Mouse (Mus musculus) T-helper 17 cell (primary cell): Measurements from ENCODE around the gene Fam208a.

ENCODE experiments used
- in situ Hi-C, 2 experiments: fragments of 300-600 bp; cut with MboI, MseI; formaldehyde crosslinking; loops; 1 replicate in 1 of 2; 2 replicates in 1 of 2; pipeline ENCODE4 v1.15.1; 2025; ENCODE audit warnings: high pct_unique_total_duplicates in 2 of 2

The Fam208a gene

DNA sequence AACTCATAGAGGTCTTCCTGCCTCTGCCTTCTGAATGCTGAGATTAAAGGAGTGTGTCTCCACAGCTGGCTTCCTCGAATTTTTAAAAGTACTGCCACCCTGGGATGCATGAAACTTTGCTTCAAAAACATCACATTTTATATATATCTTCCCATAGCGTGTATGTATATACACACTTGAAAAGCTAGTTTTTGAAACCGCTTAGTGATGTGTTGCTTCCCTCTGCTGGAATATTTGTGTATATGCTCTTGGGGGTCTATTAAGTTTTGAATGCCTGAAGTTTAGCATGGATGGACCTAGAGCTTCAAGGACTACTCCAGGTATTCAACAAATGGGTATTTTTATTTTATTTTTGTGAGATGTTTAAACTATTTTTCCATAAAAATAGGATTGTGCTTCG, 14.7 kb upstream of the Fam208a start:
- in situ Hi-C loops: no loop called here

DNA sequence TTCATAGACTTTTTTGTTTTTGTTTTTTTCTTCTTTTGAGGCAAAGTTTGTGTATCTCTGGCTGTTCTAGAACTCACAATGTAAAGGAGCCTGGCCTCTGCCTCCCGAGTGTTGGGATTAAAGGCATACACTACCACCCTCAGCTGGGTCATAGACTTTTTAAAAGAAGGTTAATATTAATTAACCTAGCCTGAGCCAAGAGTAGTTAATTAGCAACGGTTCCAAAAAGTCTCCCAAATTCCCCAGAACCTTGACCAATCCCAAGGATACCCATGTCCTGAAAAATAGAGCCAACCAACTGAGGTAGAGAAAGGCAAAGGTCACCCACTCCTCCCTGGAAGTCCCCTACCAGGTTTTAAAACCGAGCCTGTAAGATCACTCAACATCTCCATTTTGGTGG, 7.8 kb upstream of the Fam208a start:
- in situ Hi-C loops: no loop called here

DNA sequence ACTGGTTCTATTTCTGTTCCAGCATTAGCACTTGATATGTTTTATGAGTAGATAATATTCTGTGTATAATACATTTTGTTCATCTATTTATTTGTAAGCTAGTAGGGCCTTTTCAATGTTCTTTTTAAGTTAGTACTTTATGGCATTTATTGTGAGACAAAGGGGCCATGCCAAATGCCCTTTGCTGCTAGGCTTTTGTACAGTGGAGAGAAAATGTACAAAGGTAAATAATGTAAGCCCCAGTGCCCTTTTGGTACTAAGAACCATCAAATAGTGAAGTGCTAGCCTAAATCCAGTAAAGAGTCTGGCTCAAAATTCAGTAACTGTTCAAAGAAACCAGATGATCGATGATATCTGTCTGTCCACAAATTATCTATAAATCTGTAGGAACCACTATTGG, 6.3 kb upstream of the Fam208a start:
- in situ Hi-C loops: no loop called here

DNA sequence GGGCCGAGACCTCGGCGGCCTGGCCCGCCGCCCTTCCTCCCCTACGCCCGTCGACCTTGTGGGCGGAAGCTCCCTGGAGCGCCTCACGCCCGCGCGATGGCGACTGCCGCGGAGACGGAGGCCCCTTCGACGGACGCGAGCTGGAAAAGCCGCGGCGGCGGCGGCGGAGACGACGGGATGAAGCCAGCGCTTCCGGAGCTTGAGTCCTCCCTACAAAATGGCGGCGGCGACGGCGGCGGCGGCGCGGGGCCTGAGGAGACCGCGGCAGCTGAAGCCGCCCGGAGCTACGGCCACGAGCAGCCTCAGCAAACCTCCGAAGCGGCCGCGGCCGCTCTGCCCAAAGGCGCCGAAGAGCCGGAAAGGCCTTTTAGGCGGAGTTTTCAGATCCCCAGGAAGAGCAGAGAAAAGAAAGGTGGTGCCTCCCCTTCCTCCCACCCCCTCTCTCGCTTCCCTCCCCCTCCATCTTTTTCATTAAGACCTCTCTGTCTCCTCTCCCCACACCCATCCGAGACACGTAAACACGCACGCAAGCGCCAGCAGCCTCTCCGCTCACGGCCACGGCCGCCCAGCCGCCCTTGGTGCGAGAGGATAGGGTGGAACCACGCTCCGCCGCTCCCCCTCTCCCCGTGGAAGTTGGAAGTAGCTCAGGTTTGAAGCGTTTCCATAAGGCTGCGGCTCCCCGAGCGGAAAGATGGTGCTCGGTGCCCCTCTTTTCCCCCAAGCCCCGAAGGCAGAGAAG, 508 bp downstream of the Fam208a start:
- in situ Hi-C loops: loop anchor here in 1 of 2 experiments (5.0 kb wide), 1 partner anchor 747 kb away; no protein-coding TSS in a partner anchor

DNA sequence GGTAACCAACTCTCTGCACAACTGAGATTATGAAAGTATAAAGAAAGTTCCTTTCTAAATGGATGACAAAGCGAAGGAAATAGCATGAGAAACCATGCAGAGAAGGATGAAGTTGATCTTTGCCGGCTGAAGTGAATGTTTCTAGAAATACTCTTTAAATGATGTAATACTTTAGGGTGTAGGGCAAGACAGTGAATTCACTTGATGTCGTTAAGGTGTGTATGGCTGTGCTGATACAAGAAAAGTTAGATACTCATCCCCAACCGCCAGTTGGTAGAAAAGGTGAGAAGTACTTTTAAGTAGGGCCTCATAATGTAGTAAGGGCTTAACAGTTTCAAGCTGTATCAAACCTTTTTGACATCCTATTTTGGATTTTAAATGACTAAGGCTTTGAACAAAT, 1.6 kb downstream of the Fam208a start:
- in situ Hi-C loops: no loop called here

DNA sequence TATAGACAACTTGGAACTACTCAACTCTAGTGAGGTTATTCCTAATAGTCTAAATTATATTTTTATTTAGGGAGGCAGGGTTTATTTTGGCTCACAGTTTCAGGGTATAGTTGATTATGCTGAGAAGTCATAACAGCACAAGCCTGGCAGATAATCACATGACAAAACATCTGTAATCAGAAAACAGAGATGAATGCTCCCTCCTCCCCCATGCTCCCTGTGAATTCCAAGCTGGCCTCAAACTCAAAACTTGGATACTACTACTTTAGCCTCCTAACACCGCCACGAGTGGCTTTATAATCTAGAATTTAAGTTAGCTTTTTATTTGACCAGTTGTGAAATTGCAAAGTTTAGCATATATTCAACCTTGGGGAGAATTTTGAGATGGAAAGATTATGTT, 3.4 kb downstream of the Fam208a start:
- in situ Hi-C loops: no loop called here

DNA sequence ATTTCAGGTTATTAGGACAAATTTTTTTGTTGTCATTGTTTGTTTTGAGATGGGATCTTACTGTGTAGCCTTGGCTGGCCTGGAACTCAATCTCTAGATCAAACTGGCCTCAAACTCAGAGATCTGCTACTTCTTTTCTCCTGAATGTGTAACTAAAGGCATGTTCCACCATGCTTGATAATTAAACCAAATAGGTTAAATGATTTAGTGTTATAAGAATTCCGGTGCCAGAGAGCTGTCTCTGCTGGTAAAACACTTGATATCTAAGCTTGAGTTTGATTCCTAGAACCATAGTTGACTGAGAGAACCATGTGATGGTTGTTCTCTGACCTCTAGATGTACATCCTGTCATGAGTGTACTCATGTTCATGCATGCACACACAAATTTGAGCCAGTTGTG, 7.5 kb downstream of the Fam208a start:
- in situ Hi-C loops: no loop called here

DNA sequence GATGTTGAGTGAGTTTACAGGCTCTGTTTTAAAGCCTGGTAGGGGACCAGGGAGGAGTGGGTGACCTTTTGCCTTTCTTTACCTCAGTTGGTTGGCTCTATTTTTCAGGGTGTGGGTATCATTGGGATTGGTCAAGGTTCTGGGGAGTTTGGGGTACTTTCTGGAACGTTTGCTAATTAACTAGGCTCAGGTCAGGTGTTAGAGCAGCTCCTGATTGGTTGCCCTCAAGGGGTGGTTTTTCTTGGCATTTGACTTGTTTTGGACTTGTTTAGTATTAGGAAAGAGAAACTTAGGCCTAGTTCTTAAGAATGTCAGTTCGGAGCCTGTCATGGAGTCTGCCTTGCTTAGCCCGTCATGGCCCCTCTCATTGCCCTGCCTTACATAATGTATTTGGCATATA, 8.2 kb downstream of the Fam208a start:
- in situ Hi-C loops: no loop called here

DNA sequence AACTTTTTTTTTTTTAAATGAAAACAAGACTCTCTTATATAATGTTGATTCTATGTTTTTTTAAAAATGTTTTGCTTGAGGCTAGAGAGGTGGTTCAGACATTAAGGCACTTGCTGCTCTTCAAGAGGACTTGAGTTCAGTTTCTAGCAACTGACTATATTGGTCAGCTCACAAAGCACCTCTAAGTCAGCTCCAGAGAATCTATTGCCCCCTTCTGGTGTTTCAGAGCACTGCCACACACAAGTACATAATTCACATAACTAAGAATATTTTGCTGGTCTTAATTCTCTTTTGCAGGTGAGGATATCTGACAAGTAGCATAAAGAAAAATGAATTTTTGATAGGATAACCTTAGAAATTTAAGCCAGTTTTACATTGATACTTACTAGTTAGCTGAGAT, 12.3 kb downstream of the Fam208a start:
- in situ Hi-C loops: no loop called here

DNA sequence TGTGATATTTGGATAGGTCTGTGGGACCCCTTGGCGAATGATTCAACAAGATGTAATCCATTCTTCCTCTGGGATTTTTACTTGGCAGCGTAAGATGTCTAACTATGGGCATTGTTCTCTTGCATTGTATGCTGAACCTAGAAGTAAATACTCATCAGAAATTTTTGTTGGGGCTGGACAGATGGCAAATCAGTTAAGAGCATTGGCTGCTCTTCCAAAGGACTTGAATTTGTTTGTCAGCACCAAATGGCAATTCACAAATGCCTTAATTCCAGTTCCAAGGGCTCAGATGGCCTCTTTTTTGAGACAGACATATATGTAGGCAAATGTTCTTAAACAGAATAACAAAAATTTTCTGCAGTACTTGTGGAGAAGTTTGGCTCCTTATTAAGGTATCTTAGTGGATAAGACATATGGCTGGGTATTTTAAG, 16.2 kb downstream of the Fam208a start:
- in situ Hi-C loops: loop anchor here in 1 of 2 experiments (5.0 kb wide), 1 partner anchor 47 kb away; no protein-coding TSS in a partner anchor

DNA sequence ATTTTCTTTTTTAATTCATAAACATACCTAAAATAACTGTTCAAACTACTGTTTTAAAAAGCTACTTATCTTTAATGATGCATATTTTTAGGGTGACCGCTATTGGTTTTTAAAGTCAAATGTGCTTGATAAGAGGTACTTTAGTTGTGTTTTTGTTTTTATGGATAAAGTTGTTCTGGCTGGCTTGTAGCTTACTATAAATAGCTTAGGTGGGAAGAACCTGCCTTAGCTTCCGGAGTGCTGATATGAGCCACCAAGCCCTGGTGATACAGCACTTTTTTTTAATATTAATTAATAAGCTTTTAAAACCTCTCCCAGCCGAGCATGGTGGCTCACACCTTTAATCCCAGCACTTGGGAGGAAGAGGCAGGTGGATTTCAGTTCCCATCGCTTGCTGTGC, 18.3 kb downstream of the Fam208a start:
- in situ Hi-C loops: loop anchor here in 1 of 2 experiments (5.0 kb wide), 1 partner anchor 45 kb away; no protein-coding TSS in a partner anchor

DNA sequence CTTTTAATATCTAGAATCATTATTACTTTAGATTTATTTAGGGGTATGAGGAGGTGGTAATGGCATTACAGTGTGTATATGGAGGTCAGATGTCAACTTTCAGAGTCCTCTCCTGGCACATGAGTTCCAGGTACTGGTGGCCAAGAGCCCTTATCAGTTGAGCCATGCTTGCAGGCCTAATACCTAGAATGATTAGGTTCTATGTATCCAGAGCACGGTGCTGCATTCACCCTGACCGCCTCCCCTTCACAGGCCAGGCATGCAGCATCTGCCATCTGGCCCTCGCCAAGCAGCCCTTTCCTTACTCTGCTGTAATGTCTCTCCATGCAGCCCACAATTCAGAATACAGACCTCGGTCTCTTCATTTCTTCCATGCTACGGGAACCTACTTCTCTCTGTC, 62.8 kb downstream of the Fam208a start:
- in situ Hi-C loops: loop anchor here in 1 of 2 experiments (5.0 kb wide), 1 partner anchor 44 kb away; no protein-coding TSS in a partner anchor

DNA sequence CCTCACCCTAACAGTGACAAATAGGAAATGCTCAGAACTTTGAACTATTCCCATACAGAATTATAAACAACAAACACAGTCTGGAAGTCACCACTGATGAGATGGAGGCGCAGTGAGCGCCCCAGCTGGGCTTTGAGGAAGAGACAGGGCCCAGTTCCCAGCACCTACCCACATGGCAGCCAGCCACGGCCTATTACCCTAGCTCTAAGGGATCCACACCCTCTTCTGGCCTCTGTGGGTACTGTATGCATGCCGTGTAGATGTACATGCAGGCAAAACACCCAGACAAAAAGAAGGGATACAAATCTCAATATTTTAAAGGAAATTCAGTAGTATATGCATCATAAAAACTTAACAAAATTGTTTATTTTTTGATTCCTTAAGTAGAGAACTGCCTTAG, 64.9 kb downstream of the Fam208a start:
- in situ Hi-C loops: loop anchor here in 1 of 2 experiments (5.0 kb wide), 1 partner anchor 46 kb away; no protein-coding TSS in a partner anchor

DNA sequence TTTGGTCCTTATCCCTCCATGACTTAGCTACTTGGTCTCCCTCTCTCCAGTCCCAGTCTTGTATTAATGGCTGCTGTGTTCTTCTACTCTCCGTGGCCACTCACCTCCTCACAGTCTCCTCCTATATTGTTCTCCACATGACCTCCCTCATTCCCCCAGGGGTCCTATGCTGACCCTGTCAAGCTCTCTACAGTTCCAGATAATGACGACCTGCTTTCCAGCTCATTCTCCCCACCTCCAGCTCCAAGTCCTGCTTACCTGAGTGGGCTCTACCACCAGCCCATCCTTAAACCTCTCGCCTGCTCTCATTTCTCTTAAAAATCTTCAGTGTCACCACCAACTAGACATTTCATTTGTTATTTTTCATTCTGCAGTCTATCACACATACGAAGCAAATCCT, 72.5 kb downstream of the Fam208a start:
- in situ Hi-C loops: no loop called here

DNA sequence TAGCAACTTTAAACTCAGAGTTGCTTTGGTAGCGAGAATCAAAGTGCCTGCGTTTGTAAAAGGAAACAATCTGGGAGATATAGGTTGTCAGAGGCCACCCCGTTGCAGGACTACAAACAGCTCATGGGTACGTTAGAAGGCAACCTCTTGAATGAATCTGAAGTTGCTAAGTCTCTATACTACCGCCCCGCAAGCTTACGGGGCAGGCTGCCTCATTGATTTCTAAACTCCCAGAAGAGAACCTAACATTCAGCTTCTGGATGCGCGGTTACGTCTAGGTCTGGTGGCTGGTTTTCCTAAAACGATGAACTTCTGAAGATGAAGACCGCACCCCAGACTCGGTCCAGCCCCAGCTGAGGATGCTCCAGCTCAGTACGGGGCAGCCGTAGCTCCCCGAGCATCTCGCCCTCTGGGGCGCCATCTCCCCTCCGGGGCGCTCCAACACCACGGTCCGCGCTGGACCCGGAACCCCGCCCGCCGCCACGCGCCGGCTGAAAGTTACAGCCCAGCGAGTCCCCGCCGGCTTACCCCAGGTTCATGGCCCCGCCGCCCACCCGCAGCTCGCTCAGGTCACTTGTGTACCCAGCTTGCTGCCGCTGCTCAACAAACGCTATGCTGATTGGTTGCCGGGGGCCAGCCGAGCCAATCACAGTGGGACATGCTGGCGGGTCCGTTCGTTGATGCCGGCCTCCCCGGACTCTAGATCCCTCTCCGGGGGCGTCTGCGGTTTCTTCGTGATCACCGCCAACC, 79.4 kb downstream of the Fam208a start, which contains the start of gene Ccdc66:
Gene Ccdc66 (minus strand): TSS at position 567 of the 750 bp plus-strand sequence.
- in situ Hi-C loops: no loop called here

DNA sequence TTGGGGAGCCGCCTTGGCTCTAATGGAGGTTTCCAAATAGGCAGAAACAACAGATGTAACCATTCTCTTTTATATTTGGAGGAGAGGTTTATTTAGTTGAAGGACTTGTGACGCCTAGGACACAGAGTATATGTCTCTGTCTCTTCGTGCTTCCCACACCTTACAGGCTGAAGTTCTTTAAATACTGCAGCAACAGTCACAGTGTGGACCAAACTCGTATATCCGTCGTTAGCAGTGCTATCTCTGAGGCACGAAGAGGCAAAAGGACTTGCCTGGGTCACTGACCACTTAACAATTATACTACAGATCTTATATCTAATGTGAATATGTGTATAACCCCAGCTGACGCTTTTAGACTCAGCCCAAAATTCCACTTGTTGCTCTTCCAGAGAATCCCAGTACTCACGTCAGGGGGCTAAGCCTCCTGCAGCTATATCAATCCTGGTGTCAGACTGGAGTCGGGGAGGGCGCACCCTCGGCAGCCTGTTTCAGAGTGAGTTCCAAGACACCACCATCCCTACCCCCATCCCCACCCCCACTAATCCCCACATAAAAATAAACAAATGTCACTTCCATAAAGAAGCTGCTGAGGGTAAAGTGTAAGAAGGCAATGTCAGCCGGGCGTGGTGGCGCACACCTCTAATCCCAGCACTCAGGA, 80.1 kb downstream of the Fam208a start:
- in situ Hi-C loops: no loop called here

DNA sequence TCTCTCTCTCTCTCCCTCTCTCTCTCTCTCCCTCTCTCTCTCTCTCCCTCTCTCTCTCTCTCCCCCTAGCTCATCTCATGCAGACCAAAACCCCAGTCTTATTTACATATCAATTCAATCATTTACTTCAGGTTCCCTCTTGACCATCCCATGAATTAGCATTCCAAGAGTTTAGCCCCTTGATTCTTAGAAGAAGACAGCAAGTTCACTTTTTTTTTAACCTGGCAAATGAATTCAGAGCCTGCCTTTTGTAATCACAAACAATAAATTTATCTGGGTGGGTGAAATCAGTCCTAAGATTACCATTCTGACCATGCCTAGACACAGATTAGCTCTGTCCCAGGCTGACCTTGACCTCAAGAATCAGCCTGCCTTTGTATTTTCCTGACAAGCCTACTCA, 95.9 kb downstream of the Fam208a start:
- in situ Hi-C loops: no loop called here
